Mouse (Mus musculus) lung, adult 2 months (tissue): ENCODE measurements around the gene Thrb.

ENCODE experiments used
- CTCF ChIP-seq: fragments of 200-500 bp; IDR thresholded peaks from 2 replicates; pipeline ENCODE4 v1.5.1; 2011; ENCODE audit warnings: mild to moderate bottlenecking, low read length, control low read depth; ENCODE audit not compliant: insufficient read depth
- POLR2A ChIP-seq: fragments of 200-500 bp; IDR thresholded peaks from 2 replicates; pipeline ENCODE4 v1.6.1; 2011; ENCODE audit warnings: low read depth, mild to moderate bottlenecking, control low read depth, low read length, borderline replicate concordance; ENCODE audit errors: extremely low read depth

DNA sequence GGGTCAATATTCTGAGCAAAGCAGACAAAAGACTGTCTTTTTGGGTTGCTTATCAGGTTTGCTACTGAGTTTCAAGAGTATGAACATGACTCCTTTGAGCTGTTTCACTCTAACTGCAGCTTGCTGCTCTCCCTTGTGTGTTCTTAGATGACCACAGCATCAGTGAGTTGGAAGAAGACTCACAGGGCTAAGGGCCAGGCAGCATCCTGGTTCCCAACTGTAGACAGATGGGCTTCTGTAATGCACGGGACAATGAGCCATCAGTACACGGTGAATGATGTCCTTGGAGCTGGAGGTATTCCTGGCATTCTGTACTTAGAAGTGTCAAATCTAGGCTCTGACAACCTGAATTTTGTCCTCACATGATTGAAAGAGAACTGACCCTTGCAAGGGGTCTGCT lies 255.5 kb downstream of the Thrb start:
- no peak for TF ChIP-seq CTCF
- no peak for TF ChIP-seq POLR2A
